Mouse (Mus musculus): ENCODE measurements around the gene Selenop. TPM values are rescaled to one million over a fixed set of nuclear protein-coding genes. Genes with fewer than 3 reads are reported as not detected.
"Not testable (repeated sequence)": the region's sequence is repeated elsewhere in the genome, so short reads cannot be mapped to it uniquely, and the experiment has no call there.

Gene Selenop
- 231 and 245 TPM in 2 replicates for polyA plus RNA-seq (2016; fragmentation: Nextera tagmentation; extraction: Ambion mirVana)

- 74% methylated on average over 6 of the region's 6 CpGs for WGBS (ENCODE audit: insufficient replicate concordance)
- H3K9me3 ChIP-seq (replicated peaks), result no peaks in the 10 kb centered on the region
- H3K4me2 ChIP-seq, result no peak within 1 kb of the TSS
- H3K4me1 ChIP-seq, result peaks cover 11% of the 10 kb centered on the region; the same call in 1 of the 2 replicates
- no peak for ATAC-seq
- no peak within 1 kb of the TSS for H3K27ac ChIP-seq
- no peak within 1 kb of the TSS for H3K4me3 ChIP-seq
- no peak within 1 kb of the TSS for H3K9ac ChIP-seq
- no peaks in the 10 kb centered on the region for H3K36me3 ChIP-seq
- H3K27me3 ChIP-seq (replicated peaks), result no peaks in the 10 kb centered on the region
These were observed at the start of gene Selenop for GRCm38 (mm10) chr15:3268247-3268646. Gene Selenop (plus strand): TSS chr15:3268547.

GRCm38 (mm10) chr15:3218668-3219067, 49.7 kb upstream of the Selenop start:
- H3K9me3 ChIP-seq (replicated peaks); H3K27me3 ChIP-seq (replicated peaks); H3K4me3 ChIP-seq; H3K4me1 ChIP-seq; ATAC-seq; H3K36me3 ChIP-seq; H3K27ac ChIP-seq; H3K4me2 ChIP-seq; H3K9ac ChIP-seq: not testable (repeated sequence)
- WGBS (ENCODE audit: insufficient replicate concordance), result 70% methylated on average over 4 of the region's 4 CpGs

GRCm38 (mm10) chr15:3222803-3223437, 45.4 kb upstream of the Selenop start:
- H3K36me3 ChIP-seq, result no peaks in the 10 kb centered on the region
- no peak overlapping the region for H3K27ac ChIP-seq
- H3K4me3 ChIP-seq, result no peak overlapping the region
- 75% methylated on average over 5 of the region's 5 CpGs for WGBS (ENCODE audit: insufficient replicate concordance)
- H3K27me3 ChIP-seq (replicated peaks), result no peaks in the 10 kb centered on the region
- H3K9me3 ChIP-seq (replicated peaks), result no peaks in the 10 kb centered on the region
- no peak for ATAC-seq
- H3K4me2 ChIP-seq, result no peak overlapping the region
- H3K4me1 ChIP-seq, result no peaks in the 10 kb centered on the region
- no peak overlapping the region for H3K9ac ChIP-seq

DNA sequence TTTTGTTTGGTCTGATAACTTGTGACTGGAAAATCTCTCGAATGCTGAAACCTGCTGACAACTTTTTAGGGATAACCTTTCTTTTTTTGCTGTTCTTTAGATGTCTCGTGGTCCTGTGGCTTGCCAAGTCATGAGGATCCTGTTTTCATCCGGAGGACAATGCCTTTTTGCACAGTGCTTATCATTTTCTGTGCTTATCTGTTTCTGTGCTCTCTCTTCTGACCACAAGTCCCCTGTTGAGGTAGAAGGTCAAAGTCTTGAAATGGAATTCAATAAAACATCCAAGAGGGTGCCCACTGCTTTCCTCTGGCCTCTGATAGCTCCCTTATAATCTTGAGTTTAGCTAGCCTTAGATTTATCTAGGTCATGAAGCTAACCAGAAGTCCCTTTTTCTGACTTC, 41.8 kb upstream of the Selenop start:
- no peak overlapping the region for H3K4me3 ChIP-seq
- no peak for ATAC-seq
- H3K4me1 ChIP-seq, result peaks cover 3% of the 10 kb centered on the region; the same call in 1 of the 2 replicates
- no peaks in the 10 kb centered on the region for H3K9me3 ChIP-seq (replicated peaks)
- H3K27ac ChIP-seq, result no peak overlapping the region
- 17% methylated on average over 3 of the region's 3 CpGs for WGBS (ENCODE audit: insufficient replicate concordance)
- H3K9ac ChIP-seq, result no peak overlapping the region
- H3K4me2 ChIP-seq, result no peak overlapping the region
- no peaks in the 10 kb centered on the region for H3K36me3 ChIP-seq
- H3K27me3 ChIP-seq (replicated peaks), result no peaks in the 10 kb centered on the region

- Histone ChIP-seq H3K9me3 (replicated peaks) (no peaks in the 10 kb centered on the region), H3K4me2 (no peak overlapping the region), H3K4me3 (no peak overlapping the region), H3K27ac (no peak overlapping the region), H3K27me3 (replicated peaks) (no peaks in the 10 kb centered on the region), H3K9ac (no peak overlapping the region), H3K36me3 (no peaks in the 10 kb centered on the region), H3K4me1 (peaks cover 8% of the 10 kb centered on the region; the same call in 1 of the 2 replicates)
- 39% methylated on average over 2 of the region's 2 CpGs for WGBS (ENCODE audit: insufficient replicate concordance)
- ATAC-seq, result no peak
These were observed 40.2 kb upstream of the Selenop start for GRCm38 (mm10) chr15:3228185-3228584.

- no peaks in the 10 kb centered on the region for H3K27me3 ChIP-seq (replicated peaks)
- H3K27ac ChIP-seq, result peak overlapping the region; percentile 40; the same call in 1 of the 2 replicates
- no peaks in the 10 kb centered on the region for H3K9me3 ChIP-seq (replicated peaks)
- no peak overlapping the region for H3K4me2 ChIP-seq
- peaks cover 13% of the 10 kb centered on the region; the same call in 1 of the 2 replicates for H3K4me1 ChIP-seq
- 0 out of 2 replicates have a peak, but pooled peaks have one; percentile 23 for ATAC-seq
- no peak overlapping the region for H3K4me3 ChIP-seq
- no peak overlapping the region for H3K9ac ChIP-seq
- H3K36me3 ChIP-seq, result no peaks in the 10 kb centered on the region
- WGBS (ENCODE audit: insufficient replicate concordance), result 64% methylated on average over 6 of the region's 6 CpGs
These were observed 39.4 kb upstream of the Selenop start for GRCm38 (mm10) chr15:3228990-3229389.

GRCm38 (mm10) chr15:3231004-3231403, 37.3 kb upstream of the Selenop start:
- H3K27ac ChIP-seq, result no peak overlapping the region

GRCm38 (mm10) chr15:3232168-3232835, 36.0 kb upstream of the Selenop start:
- 54% methylated on average over 9 of the region's 9 CpGs for WGBS (ENCODE audit: insufficient replicate concordance)
- H3K4me2 ChIP-seq, result no peak overlapping the region
- no peaks in the 10 kb centered on the region for H3K27me3 ChIP-seq (replicated peaks)
- ATAC-seq, result no peak
- H3K9me3 ChIP-seq (replicated peaks), result no peaks in the 10 kb centered on the region
- H3K4me3 ChIP-seq, result no peak overlapping the region
- 0 out of 2 replicates have a peak overlapping the region, but pooled peaks have one; percentile 25 for H3K27ac ChIP-seq
- H3K36me3 ChIP-seq, result no peaks in the 10 kb centered on the region
- peaks cover 13% of the 10 kb centered on the region; the same call in 1 of the 2 replicates for H3K4me1 ChIP-seq
- no peak overlapping the region for H3K9ac ChIP-seq

More at GRCm38 (mm10) chr15:3231004-3231403, 37.3 kb upstream of the Selenop start:
- no peak overlapping the region for H3K9ac ChIP-seq
- no peak overlapping the region for H3K4me3 ChIP-seq
- H3K9me3 ChIP-seq (replicated peaks), result no peaks in the 10 kb centered on the region
- H3K4me1 ChIP-seq, result peaks cover 13% of the 10 kb centered on the region; the same call in 1 of the 2 replicates
- no peak; the same call in 1 of the 2 replicates for ATAC-seq
- WGBS (ENCODE audit: insufficient replicate concordance), result 61% methylated on average over 4 of the region's 4 CpGs
- H3K27me3 ChIP-seq (replicated peaks), result no peaks in the 10 kb centered on the region
- no peak overlapping the region for H3K4me2 ChIP-seq
- H3K36me3 ChIP-seq, result no peaks in the 10 kb centered on the region

- WGBS (ENCODE audit: insufficient replicate concordance), result 61% methylated on average over 3 of the region's 3 CpGs
- Histone ChIP-seq H3K4me3 (no peak overlapping the region), H3K9me3 (replicated peaks) (no peaks in the 10 kb centered on the region), H3K27ac (no peak overlapping the region), H3K9ac (no peak overlapping the region), H3K36me3 (no peaks in the 10 kb centered on the region), H3K27me3 (replicated peaks) (no peaks in the 10 kb centered on the region), H3K4me2 (no peak overlapping the region), H3K4me1 (peaks cover 10% of the 10 kb centered on the region; the same call in 1 of the 2 replicates)
- ATAC-seq, result no peak
These were observed 34.4 kb upstream of the Selenop start for GRCm38 (mm10) chr15:3233837-3234551.

- H3K9ac ChIP-seq, result no peak overlapping the region
- H3K27me3 ChIP-seq (replicated peaks), result no peaks in the 10 kb centered on the region
- WGBS (ENCODE audit: insufficient replicate concordance), result 54% methylated on average over 2 of the region's 2 CpGs
- ATAC-seq, result 0 out of 2 replicates have a peak, but pooled peaks have one; percentile 42
- no peaks in the 10 kb centered on the region for H3K36me3 ChIP-seq
- H3K9me3 ChIP-seq (replicated peaks), result no peaks in the 10 kb centered on the region
- H3K4me2 ChIP-seq, result no peak overlapping the region
- peak overlapping the region; percentile 25; the same call in 1 of the 2 replicates for H3K27ac ChIP-seq
- peaks cover 10% of the 10 kb centered on the region; the same call in 1 of the 2 replicates for H3K4me1 ChIP-seq
- H3K4me3 ChIP-seq, result no peak overlapping the region
These were observed 32.0 kb upstream of the Selenop start for GRCm38 (mm10) chr15:3236338-3236737.

DNA sequence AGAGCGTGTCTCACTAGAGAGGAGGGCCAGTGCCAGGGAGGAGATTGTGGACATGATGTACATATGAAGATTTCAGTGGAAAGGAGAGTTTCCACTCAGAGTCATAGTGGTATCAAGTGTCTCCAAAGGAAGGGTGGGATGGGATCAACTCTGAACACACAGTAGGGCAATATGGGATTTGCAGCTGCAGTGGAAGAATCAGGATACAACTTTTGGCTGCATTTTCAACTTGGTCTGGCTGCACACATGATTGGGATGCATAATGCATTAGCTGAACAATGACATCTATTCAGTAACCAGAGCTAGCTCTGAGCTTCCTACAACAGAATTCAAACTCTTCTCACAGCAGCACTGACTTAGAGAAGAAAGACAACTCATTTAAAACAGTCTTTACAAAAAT, 30.4 kb upstream of the Selenop start:
- Histone ChIP-seq H3K4me1 (peaks cover 6% of the 10 kb centered on the region; the same call in 1 of the 2 replicates), H3K27ac (no peak overlapping the region), H3K4me2 (no peak overlapping the region), H3K36me3 (no peaks in the 10 kb centered on the region), H3K27me3 (replicated peaks) (no peaks in the 10 kb centered on the region), H3K9ac (no peak overlapping the region), H3K9me3 (replicated peaks) (no peaks in the 10 kb centered on the region), H3K4me3 (no peak overlapping the region)
- whole genome bisulfite sequencing (ENCODE audit: insufficient replicate concordance), result 73% methylated on average over 1 of the region's 1 CpGs
- ATAC-seq, result no peak

GRCm38 (mm10) chr15:3245036-3245435, 23.3 kb upstream of the Selenop start:
- not testable (repeated sequence) for H3K27ac ChIP-seq; H3K4me2 ChIP-seq; H3K27me3 ChIP-seq (replicated peaks); H3K9ac ChIP-seq; H3K4me1 ChIP-seq; H3K4me3 ChIP-seq; H3K9me3 ChIP-seq (replicated peaks); ATAC-seq; H3K36me3 ChIP-seq
- WGBS (ENCODE audit: insufficient replicate concordance), result 61% methylated on average over 10 of the region's 10 CpGs

All from liver, embryonic 12.5 days (tissue).